Mouse (Mus musculus): ENCODE data around the gene Plpp3.

- TF ChIP-seq POLR2A (IDR thresholded peaks at IDR 0.05; ENCODE audit: low read depth, low read length) = no peak
- TF ChIP-seq CTCF (IDR thresholded peaks at IDR 0.05; ENCODE audit: borderline replicate concordance, insufficient read depth, low read length) = no peak
Observed at GRCm38 (mm10) chr4:105220849-105221248, 63.7 kb downstream of the Plpp3 start.
